Mouse (Mus musculus): ENCODE data around the gene Olfr1474.

GRCm38 (mm10) chr19:13455986-13456385 lies 13.4 kb upstream of the Olfr1474 start, which contains the start of gene Olfr1472:
- no peak for TF ChIP-seq CTCF (IDR thresholded peaks at IDR 0.05; ENCODE audit: extremely low read depth, insufficient read length, insufficient replicate concordance, low read depth, low read length)
- no peak for TF ChIP-seq POLR2A (IDR thresholded peaks at IDR 0.05; ENCODE audit: low read depth, low read length)

All from small intestine, adult 2 months (tissue).